Mouse (Mus musculus): ENCODE results near the gene Ppp1r12b.
A peak's percentile ranks its signal among the peaks of the same experiment; 100 is the strongest.

Ppp1r12b gene

GRCm38 (mm10) chr1:134719718-134720304 is 235.9 kb downstream of the Ppp1r12b start:
- DNase-seq (ENCODE audit: low read depth) = peak; percentile 17

- no peak for DNase-seq (ENCODE audit: low read depth)
Measured at GRCm38 (mm10) chr1:134715092-134715491, 240.7 kb downstream of the Ppp1r12b start.

- DNase-seq (ENCODE audit: low read depth) = no peak
Measured at GRCm38 (mm10) chr1:134714166-134714565, 241.6 kb downstream of the Ppp1r12b start.

- DNase-seq (ENCODE audit: low read depth) = no peak
Measured at GRCm38 (mm10) chr1:134713421-134713969, 242.2 kb downstream of the Ppp1r12b start.

GRCm38 (mm10) chr1:134712781-134713299 is 242.9 kb downstream of the Ppp1r12b start:
- DNase-seq (ENCODE audit: low read depth) = no peak

GRCm38 (mm10) chr1:134711653-134712052 is 244.1 kb downstream of the Ppp1r12b start:
- DNase-seq (ENCODE audit: low read depth) = peak; percentile 29

GRCm38 (mm10) chr1:134711061-134711460 is 244.7 kb downstream of the Ppp1r12b start:
- no peak for DNase-seq (ENCODE audit: low read depth)

GRCm38 (mm10) chr1:134709411-134710306 is 246.1 kb downstream of the Ppp1r12b start:
- no peak for DNase-seq (ENCODE audit: low read depth)

GRCm38 (mm10) chr1:134708801-134709385 is 246.8 kb downstream of the Ppp1r12b start:
- DNase-seq (ENCODE audit: low read depth) = no peak

GRCm38 (mm10) chr1:134708274-134708673 is 247.5 kb downstream of the Ppp1r12b start:
- no peak for DNase-seq (ENCODE audit: low read depth)

- DNase-seq (ENCODE audit: low read depth) = no peak
Measured at GRCm38 (mm10) chr1:134707516-134707915, 248.2 kb downstream of the Ppp1r12b start.

GRCm38 (mm10) chr1:134706549-134706948 is 249.2 kb downstream of the Ppp1r12b start:
- no peak for DNase-seq (ENCODE audit: low read depth)
